Mouse (Mus musculus) stomach, adult 2 months (tissue): ENCODE measurements around the gene Per1. TPM values are rescaled to one million over a fixed set of nuclear protein-coding genes. Genes with fewer than 3 reads are reported as not detected.

ENCODE experiments used
- polyA plus RNA-seq: library from polyadenylated mRNA; depleted of rRNA; stranded (reverse); fragments of >200 nt; gene quantifications from 2 replicates; pipeline ENCODE4 v1.2.3, GENCODE M21; 2012; rRNA removed

Gene Per1
- 9.6 and 9.8 TPM in 2 replicates for polyA plus RNA-seq

DNA sequence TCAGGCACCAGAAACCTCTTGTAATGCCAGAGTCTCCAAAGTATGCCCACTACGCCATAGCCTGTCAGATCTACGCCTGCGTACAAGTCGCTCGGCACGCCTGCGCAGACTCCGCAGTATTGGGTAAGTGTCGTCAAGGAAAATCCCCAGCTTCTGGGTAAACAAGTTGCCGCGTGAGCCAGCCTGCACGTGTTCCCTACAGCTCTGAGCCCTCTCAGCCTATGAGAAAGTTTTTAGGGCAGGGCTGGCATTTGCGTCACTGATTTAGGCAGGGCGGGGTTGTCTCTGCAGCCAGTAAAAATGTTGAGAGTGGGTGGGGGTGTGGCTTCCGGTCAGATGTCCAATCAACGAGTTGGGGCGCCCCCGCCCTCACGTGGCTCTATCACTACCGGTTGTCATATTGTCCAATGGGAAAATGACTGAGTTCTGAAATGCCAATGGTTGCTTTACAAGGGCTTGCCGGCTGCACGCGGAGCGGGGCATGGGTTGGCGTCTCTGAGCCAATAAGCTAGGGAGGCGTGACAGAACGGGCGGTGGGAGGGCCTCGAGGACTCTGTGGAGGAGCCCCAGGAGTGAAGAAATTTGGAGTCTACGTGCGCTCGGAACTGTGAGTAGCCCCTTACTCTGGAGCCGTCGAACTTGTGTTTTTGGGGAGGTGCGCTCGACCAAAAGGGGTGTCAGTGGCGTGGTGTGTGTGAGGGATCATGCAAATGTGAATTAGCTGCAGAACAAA lies at the start of gene Per1:
Gene Per1, plus strand, starts transcription at position 521 of the 733 bp plus-strand sequence.

DNA sequence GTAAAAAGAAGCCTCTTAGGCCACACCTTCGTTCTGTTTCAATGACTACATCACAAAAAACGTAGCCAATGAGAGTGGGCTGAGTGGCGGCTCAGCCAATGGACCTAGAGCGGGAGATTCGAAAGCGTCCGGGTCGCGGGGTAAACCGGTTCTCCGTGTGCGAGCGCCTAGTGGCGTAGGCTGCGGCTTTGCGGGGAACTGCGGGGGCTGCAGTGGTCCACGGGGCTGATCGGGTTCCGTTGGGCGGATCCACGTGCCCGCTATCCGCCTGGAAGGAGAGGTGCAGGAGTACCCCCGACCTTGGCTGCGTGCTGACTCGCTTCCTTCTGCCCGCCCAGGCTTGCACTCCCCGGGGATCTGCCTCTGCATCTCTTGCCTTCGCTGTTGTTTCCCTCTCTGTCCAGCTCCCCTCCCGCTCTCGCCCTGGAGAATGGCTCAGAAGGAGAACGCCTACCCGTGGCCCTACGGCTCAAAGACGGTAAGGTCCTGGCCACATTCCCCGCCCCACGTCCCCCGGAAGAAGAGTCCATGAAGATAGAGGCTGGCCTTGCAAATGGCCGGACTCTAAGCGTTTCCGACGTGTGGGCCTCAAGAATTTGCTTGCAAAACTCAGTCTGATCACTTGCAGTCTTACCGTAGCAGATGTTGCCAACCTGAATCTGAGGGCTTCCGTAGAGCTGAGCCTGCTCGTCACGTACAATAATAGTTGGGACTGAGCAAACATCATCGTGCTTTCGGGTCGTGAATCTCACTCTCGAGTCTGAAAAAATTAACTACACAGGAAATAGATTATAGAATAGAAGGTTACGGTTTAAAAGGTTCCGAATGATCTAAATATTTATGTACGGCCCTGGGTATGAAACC lies 49.3 kb upstream of the Per1 start, which contains the start of gene Aurkb:
Gene Aurkb, plus strand, starts transcription at position 117 of the 864 bp plus-strand sequence.

DNA sequence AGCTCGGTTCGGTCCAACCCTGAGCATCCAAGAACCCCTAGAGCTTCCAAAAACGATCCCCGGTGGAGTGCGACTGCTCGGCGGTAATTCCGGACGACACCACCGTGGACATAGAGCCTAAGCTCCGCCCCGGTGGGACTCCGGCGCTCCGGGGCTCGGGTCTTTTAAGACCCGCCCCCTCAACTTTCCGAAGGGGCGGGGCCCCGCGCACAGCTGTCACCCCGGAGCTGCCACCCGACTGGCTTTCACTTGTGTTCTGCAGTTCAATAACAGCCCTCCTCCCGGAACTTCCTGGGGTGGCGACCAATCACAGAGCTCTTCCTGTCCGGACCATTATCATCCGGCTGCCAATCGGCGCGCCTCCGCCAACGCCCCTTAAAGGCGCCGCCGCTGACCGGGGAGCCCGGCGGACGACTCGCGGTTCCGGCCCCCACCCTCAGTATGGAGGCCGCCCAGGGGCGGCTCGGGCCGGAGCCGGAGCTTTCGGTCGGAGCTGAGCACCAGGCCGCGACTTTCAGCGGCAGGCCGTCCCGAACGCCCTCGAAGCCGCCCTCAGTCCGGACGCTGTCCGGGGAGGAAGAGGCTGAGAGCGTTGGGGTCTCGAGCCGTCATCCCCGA lies 35.6 kb upstream of the Per1 start, which contains the start of gene Borcs6:
Gene Borcs6, plus strand, starts transcription at position 361 of the 618 bp plus-strand sequence.

DNA sequence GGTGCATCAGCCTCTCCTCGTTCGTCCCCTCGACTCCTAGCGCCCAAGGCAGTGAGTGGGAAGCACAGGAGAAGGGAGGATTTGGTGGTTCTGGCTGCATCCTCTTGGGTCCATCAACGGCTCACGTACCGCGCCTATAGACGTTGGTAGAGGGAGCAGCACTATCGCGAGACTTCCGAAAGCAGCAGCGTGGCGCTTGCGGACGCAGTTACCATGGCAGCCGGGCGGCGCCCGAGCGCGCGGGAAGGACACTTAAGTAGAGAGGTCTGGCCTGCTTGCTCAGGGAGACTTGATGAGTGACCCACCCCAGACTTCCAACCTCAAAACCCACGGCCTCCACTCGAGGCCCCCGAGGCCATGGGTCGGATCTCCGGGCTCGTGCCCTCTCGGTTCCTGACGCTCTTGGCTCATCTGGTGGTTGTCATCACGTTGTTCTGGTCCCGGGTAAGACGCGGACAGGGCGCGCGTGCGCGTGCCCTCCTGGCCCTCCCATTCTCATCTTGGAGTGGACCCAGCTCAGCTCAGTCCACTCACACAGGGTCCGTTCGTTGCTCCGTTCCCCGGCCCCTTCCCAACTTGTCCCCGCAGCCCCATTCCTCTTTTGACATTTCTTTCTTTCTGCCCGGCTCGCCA lies 24.3 kb upstream of the Per1 start, which contains the start of gene Tmem107:
Gene Tmem107, plus strand, starts transcription at position 217 of the 633 bp plus-strand sequence.

DNA sequence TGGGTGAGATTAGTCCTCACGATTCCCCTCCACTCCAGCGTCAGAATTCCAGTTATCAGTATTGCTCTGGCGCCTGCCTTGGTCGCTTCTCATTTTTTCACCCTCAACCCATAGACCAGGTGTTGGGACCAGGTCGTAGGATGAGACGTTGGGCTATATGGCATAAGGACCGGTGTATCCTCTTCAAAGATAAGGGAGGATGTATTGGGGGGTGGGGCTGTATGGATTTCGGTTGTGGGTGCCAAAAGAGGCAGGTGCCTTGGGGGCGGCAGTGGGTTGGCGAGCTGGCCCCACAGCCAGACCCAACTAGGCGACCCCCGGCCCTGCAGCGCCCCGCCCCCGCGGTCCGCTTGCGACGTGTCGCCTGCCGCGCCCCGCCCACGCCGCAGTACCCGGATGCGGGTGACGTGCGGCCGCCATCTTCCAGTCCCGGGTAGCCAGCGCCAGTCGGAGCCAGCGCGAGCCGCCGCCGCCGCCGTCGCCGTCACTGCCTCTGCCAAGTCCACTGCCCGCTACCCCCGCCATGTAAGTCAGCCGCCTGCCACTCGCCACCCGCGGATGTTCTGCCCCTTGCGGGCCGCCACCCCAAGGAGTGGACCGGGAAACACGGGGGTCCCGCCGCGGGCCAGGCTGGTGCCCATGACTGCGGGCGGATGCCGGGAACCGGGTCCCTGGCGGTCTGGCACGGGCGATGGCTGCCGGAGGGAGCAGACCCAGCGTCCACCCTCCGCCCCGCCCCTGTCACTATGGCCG lies 6.7 kb upstream of the Per1 start, which contains the start of gene Vamp2:
Gene Vamp2, plus strand, starts transcription at position 388 of the 753 bp plus-strand sequence.

DNA sequence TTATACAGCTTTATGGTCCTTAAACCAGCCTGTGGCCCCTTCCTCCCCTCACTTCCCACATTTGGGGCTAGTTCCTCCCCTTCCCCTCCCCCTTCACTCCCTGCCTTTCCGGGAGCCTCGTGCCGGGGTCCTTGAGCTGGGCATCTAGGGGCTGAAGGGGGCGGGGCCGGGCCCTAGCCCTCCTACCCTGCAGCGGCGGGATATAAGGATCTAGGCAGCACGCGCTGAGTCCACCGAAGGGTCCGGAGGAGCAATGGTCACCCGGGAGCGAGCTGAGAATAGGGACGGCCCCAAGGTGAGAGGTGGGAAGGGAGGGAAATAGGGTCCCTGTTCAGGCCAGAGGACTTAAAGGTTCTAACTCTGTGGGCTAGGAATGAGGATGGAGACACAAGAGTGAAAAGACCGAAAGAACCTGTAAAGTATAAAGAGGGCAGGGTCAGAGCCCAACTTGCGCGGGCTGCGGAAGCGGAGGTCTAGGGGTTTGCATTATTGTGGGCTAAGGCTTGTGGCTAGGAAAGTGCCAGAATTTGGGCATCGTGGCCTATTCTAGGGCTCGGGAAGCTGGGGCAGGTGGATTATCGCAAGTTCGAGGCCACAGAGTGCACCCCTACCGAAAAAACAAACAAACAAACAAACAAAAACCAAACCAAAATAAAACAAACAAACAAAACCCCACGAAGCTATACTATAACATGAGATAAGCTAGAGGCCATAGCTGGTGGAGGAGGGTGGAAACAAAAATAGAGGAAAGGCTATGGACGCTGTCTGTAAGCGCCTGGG lies 25.4 kb downstream of the Per1 start, which contains the start of gene Hes7:
Gene Hes7, plus strand, starts transcription at position 184 of the 780 bp plus-strand sequence.

DNA sequence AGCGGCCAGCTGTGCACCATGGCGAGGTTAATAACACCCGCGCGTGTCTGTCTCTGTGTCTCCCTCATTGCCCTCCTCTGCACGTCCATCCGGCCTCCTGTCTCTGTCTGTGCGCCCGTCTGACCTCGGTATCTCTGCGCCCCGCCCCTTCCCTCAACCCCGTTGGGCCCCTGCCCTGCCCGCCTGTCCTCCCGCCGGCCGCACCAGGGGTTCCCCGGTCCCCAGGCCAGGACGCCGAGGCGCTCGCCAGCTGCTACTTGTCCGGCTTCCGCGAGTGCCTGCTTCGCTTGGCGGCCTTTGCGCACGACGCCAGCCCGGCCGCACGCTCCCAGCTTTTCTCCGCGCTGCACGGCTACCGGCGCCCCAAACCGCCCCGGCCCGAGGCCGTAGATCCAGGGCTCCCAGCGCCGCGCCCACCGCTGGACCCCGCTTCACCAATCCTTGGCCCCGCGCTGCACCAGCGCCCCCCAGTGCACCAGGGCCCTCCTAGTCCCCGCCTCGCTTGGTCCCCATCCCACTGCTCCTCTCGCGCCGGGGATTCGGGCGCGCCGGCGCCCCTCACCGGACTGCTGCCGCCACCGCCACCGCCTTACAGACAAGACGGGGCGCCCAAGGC lies 27.4 kb downstream of the Per1 start, which contains the start of gene 9130213A22Rik:
Gene 9130213A22Rik, minus strand, starts transcription at position 254 of the 616 bp plus-strand sequence.

DNA sequence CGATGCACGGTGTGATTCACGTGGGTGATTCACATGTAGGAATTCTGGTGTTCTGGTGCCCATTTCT lies 30.7 kb downstream of the Per1 start, which contains the start of gene Aloxe3:
Gene Aloxe3, plus strand, starts transcription at position 45 of the 67 bp plus-strand sequence.

DNA sequence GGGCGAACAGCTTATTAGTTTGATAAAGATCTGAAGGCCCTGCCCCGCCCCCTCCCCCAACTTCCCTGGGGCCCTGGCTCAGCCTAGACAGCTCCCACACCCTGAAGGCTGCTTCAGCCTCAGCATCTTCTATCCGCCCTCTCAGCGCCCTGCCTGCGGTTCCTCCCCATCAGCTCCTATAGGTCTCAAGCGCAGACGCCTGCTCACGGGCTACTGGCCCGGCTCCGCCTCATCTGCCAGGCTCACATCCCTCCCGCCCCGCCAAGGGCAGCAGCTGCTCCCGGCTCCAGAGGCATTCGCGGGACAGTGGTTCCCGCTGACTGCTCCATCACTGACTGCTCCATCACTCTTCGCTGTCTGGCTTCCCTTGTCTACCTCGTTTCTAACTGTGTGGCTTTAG lies 61.8 kb downstream of the Per1 start, which contains the start of gene Alox12b:
Gene Alox12b, plus strand, starts transcription at position 190 of the 400 bp plus-strand sequence.

Other genes starting within 250 kb of the Per1 start
- gene Ndel1, start 223.4 kb upstream of the Per1 start, polyA plus RNA-seq = 78.5 and 83.8 TPM in 2 replicates
- 0.70 and 0.84 TPM in 2 replicates for gene Rnf222, start 206.7 kb upstream of the Per1 start, polyA plus RNA-seq
- gene Rpl26, start 193.6 kb upstream of the Per1 start, polyA plus RNA-seq = 175 and 211 TPM in 2 replicates
- not detected in 2 replicates for gene Odf4, start 168.1 kb upstream of the Per1 start, polyA plus RNA-seq
- gene Arhgef15, start 137.7 kb upstream of the Per1 start, polyA plus RNA-seq = 24.5 and 26.3 TPM in 2 replicates
- 27.1 and 32.6 TPM in 2 replicates for gene Slc25a35, start 127.1 kb upstream of the Per1 start, polyA plus RNA-seq
- 17.9 and 21.9 TPM in 2 replicates for gene Rangrf, start 120.0 kb upstream of the Per1 start, polyA plus RNA-seq
- gene Pfas, start 86.8 kb upstream of the Per1 start, polyA plus RNA-seq = 3.1 and 4.6 TPM in 2 replicates
- gene Ctc1, start 79.3 kb upstream of the Per1 start, polyA plus RNA-seq = 12.6 and 16.5 TPM in 2 replicates
- gene Aurkb, start 49.6 kb upstream of the Per1 start, polyA plus RNA-seq = 16.9 and 18.1 TPM in 2 replicates
- 10.7 and 19.3 TPM in 2 replicates for gene Borcs6, start 35.5 kb upstream of the Per1 start, polyA plus RNA-seq
- 15.9 and 17.7 TPM in 2 replicates for gene Tmem107, start 24.4 kb upstream of the Per1 start, polyA plus RNA-seq
- 78.1 and 119 TPM in 2 replicates for gene Vamp2, start 6.7 kb upstream of the Per1 start, polyA plus RNA-seq
- 1.00 and 1.9 TPM in 2 replicates for gene Hes7, start 25.2 kb downstream of the Per1 start, polyA plus RNA-seq
- gene 9130213A22Rik, start 27.4 kb downstream of the Per1 start, polyA plus RNA-seq = 0.53 and 0.80 TPM in 2 replicates
- gene Aloxe3, start 30.7 kb downstream of the Per1 start, polyA plus RNA-seq = 35.1 and 49.7 TPM in 2 replicates
- 27.0 and 30.6 TPM in 2 replicates for gene Alox12b, start 61.8 kb downstream of the Per1 start, polyA plus RNA-seq
- 0.18 TPM in 1 of 2 replicates, not detected in the other for gene Alox8, start 102.6 kb downstream of the Per1 start, polyA plus RNA-seq
- gene Gucy2e, start 141.8 kb downstream of the Per1 start, polyA plus RNA-seq = 0.02 TPM in 1 of 2 replicates, not detected in the other
- gene Cntrob, start 228.6 kb downstream of the Per1 start, polyA plus RNA-seq = 2.4 and 2.7 TPM in 2 replicates
- gene Trappc1, start 228.8 kb downstream of the Per1 start, polyA plus RNA-seq = 11.5 and 14.4 TPM in 2 replicates
- 0.76 and 1.3 TPM in 2 replicates for gene Kcnab3, start 231.0 kb downstream of the Per1 start, polyA plus RNA-seq
- gene Rnf227, start 245.2 kb downstream of the Per1 start, polyA plus RNA-seq = 1.6 and 12.4 TPM in 2 replicates